Mouse (Mus musculus) ES-E14 (cell line): ENCODE results near the gene Tmem248.

Source experiments
- CHD2 ChIP-seq: IDR thresholded peaks from 2 replicates; pipeline ENCODE4 v1.6.1; 2014; ENCODE audit warnings: mild to moderate bottlenecking, low read depth, low read length, inconsistent platforms
- HCFC1 ChIP-seq: IDR thresholded peaks from 2 replicates; pipeline ENCODE4 v1.6.1; 2012; ENCODE audit warnings: low read length, inconsistent platforms, borderline replicate concordance; ENCODE audit not compliant: insufficient read depth

DNA sequence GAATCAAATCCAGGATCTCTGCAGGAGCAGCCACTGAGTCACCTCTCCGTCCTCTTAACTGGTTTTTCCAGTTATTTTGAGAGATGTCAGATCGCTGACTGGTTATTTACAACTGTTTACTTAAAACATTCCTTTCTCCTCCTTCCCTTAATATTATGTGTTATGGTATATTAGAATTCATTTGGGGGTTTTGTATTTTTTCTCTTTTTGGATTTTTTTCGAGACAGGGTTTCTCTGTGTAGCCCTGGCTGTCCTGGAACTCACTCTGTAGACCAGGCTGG lies 34.4 kb upstream of the Tmem248 start:
- TF ChIP-seq CHD2 = no peak
- no peak for TF ChIP-seq HCFC1
